Mouse (Mus musculus) hindbrain, postnatal 0 days (tissue): Measurements from ENCODE around the gene Serpina3m. TPM values are rescaled to one million over a fixed set of nuclear protein-coding genes. Genes with fewer than 3 reads are reported as not detected.
"Not testable (repeated sequence)": the region's sequence is repeated elsewhere in the genome, so short reads cannot be mapped to it uniquely, and the experiment has no call there.

Experiments used
- ATAC-seq: fragments of 200-750 bp; cut with Nextera tagmentation; 2 replicates; pipeline ENCODE4 v1.8.0; 2017; ENCODE audit warnings: mild to moderate bottlenecking, moderate TSS enrichment, moderate library complexity
- DNase-seq: peaks from one replicate; pipeline ENCODE4 v3.0.0-alpha.2; 2015; ENCODE audit warnings: low spot score
- H3K27ac ChIP-seq: fragments of 300-500 bp; sonication (generic); 2 replicates; pipeline ENCODE4 v1.5.1; 2014; ENCODE audit warnings: mild to moderate bottlenecking
- H3K27me3 ChIP-seq: fragments of 300-500 bp; sonication (generic); 2 replicates; pipeline ENCODE4 v1.6.1; 2014; ENCODE audit warnings: low read length, mixed read lengths; ENCODE audit not compliant: insufficient read depth
- H3K36me3 ChIP-seq: fragments of 300-500 bp; sonication (generic); 2 replicates; pipeline ENCODE4 v1.6.1; 2014; ENCODE audit warnings: low read length, mixed read lengths; ENCODE audit not compliant: insufficient read depth
- H3K4me1 ChIP-seq: fragments of 300-500 bp; sonication (generic); 2 replicates; pipeline ENCODE4 v1.6.1; 2014; ENCODE audit warnings: antibody characterized with exemption, low read length, mixed read lengths; ENCODE audit not compliant: insufficient read depth
- H3K4me2 ChIP-seq: fragments of 300-500 bp; sonication (generic); 2 replicates; pipeline ENCODE4 v1.6.1; 2014; ENCODE audit warnings: low read depth, mild to moderate bottlenecking, low read length, moderate library complexity, mixed read lengths
- H3K4me3 ChIP-seq: fragments of 300-500 bp; sonication (generic); 2 replicates; pipeline ENCODE4 v1.5.1; 2014; ENCODE audit warnings: low read length
- H3K9ac ChIP-seq: fragments of 300-500 bp; sonication (generic); replicated peaks from 2 replicates; pipeline ENCODE4 v1.6.1; 2014; ENCODE audit warnings: mild to moderate bottlenecking, low read length, moderate library complexity, mixed read lengths
- H3K9me3 ChIP-seq: fragments of 300-500 bp; sonication (generic); 2 replicates; pipeline ENCODE4 v1.6.1; 2016; ENCODE audit warnings: low read length, mixed read lengths
- CTCF ChIP-seq: IDR thresholded peaks from 2 replicates; pipeline ENCODE4 v1.5.1; 2016; ENCODE audit warnings: antibody characterized with exemption, control low read depth, low read depth
- WGBS: fragments of 180-500 bp; shearing (Covaris S2); extraction: QIAGEN DNeasy Blood & Tissue Kit; methylation state at CpG from one replicate; pipeline ENCODE4 v1.1.7; 2014; 5-methylcytosine and 5-hydroxymethylcytosine counted together
- polyA plus RNA-seq: library from polyadenylated mRNA; unstranded; fragments of >200 nt; fragmentation: Nextera tagmentation; extraction: Ambion mirVana; gene quantifications from 2 replicates; pipeline ENCODE4 v1.2.1, GENCODE M21; 2015
- total RNA-seq: library from RNA; depleted of rRNA; stranded (reverse); fragments of >200 nt; gene quantifications from 2 replicates; pipeline ENCODE4 v1.2.3, GENCODE M21; 2014; rRNA removed

Gene Serpina3m
- not detected in 2 replicates for total RNA-seq
- not detected in 2 replicates for polyA plus RNA-seq

GRCm38 (mm10) chr12:104338226-104338625 is at the start of gene Serpina3m, which contains the start of gene Serpina3k:
TSS of gene Serpina3m (plus strand) at chr12:104338486.
TSS of gene Serpina3k (plus strand) at chr12:104338486.
- H3K4me2 ChIP-seq, H3K27me3 ChIP-seq, ATAC-seq, H3K4me1 ChIP-seq, H3K9me3 ChIP-seq, H3K36me3 ChIP-seq, DNase-seq, H3K9ac ChIP-seq, H3K27ac ChIP-seq, H3K4me3 ChIP-seq: not testable (repeated sequence)
- WGBS, result 79% methylated on average over 3 of the region's 3 CpGs

DNA sequence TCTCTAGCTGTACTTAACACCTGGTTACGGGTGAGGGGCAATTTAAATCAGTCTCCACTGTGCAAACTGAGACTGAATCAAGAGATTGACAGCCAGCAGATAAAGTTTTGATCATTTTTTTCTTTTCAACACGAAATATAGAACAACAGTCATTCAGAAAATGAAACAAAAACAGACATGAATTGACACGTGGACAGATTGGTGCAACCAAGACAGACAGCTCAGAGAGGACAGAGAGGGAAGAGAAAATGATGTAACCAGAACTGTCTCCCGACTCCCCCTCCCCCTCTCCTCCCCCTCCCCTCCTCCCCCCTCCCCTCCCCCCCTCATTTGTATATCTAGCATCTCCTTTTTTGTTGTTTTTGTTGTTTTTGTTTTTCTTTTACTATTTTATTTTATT is 48.4 kb upstream of the Serpina3m start:
- no peak for TF ChIP-seq CTCF
- no peaks in the 10 kb centered on the region for H3K9me3 ChIP-seq
- H3K36me3 ChIP-seq, result no peaks in the 10 kb centered on the region
- H3K27me3 ChIP-seq, result no peaks in the 10 kb centered on the region
- no peak overlapping the region for H3K27ac ChIP-seq
- DNase-seq (no peak), ATAC-seq (no peak)
- H3K4me2 ChIP-seq, result no peak overlapping the region
- H3K4me1 ChIP-seq, result no peaks in the 10 kb centered on the region
- 46% methylated on average over 4 of the region's 4 CpGs for WGBS
- no peak overlapping the region for H3K9ac ChIP-seq
- H3K4me3 ChIP-seq, result no peak overlapping the region

DNA sequence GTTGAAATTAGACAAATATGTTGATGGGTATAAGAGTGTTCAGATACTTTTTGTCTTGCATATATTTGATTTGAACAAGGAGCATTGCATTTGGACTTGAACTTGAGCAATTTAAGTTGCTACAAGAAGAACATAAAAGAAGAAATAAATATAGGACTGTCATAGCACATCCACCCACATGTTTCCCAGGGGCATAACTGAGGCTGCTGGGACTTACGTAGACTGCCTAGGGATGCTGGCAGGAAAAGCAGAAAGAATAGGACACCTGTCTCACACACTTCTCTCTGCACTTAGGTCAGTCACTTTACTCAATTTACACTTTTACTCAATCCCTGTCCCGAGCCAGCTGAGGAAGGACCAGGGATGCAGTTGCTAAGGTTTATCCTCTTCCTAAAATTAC is 44.3 kb upstream of the Serpina3m start:
- Histone ChIP-seq H3K4me1 (no peaks in the 10 kb centered on the region), H3K27me3 (no peaks in the 10 kb centered on the region), H3K4me3 (no peak overlapping the region), H3K9me3 (no peaks in the 10 kb centered on the region), H3K4me2 (no peak overlapping the region), H3K36me3 (no peaks in the 10 kb centered on the region), H3K27ac (no peak overlapping the region), H3K9ac (no peak overlapping the region)
- DNase-seq (no peak), ATAC-seq (no peak)
- TF ChIP-seq CTCF, result no peak
- WGBS, result 85% methylated on average over 2 of the region's 2 CpGs

GRCm38 (mm10) chr12:104298049-104298448 is 40.2 kb upstream of the Serpina3m start:
- ATAC-seq (no peak), DNase-seq (no peak)
- Histone ChIP-seq H3K27me3 (no peaks in the 10 kb centered on the region), H3K9ac (no peak overlapping the region), H3K4me1 (no peaks in the 10 kb centered on the region), H3K36me3 (no peaks in the 10 kb centered on the region), H3K4me2 (no peak overlapping the region), H3K9me3 (no peaks in the 10 kb centered on the region), H3K27ac (no peak overlapping the region), H3K4me3 (no peak overlapping the region)
- 72% methylated on average over 2 of the region's 2 CpGs for WGBS
- TF ChIP-seq CTCF, result no peak

DNA sequence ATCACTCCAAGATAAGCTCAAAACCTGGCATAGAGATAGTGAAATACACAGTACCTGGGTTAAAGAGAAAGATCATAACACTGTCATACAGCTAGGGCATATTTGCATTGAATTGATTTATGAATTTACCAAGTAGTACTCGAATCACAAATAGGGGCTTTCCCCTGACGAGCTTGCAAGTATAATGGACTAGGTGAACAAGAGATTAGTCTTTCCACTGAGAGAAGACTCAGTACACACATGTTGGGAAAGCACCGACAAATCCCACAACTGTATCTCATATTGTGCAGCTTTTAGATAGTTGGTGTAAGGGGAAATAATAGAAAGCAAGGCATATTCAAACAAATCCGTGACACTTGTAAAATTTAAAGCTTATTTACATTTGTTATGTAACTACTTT is 32.3 kb upstream of the Serpina3m start:
- WGBS, result 86% methylated on average over 4 of the region's 4 CpGs
- no peaks in the 10 kb centered on the region for H3K9me3 ChIP-seq
- no peaks in the 10 kb centered on the region for H3K4me1 ChIP-seq

DNA sequence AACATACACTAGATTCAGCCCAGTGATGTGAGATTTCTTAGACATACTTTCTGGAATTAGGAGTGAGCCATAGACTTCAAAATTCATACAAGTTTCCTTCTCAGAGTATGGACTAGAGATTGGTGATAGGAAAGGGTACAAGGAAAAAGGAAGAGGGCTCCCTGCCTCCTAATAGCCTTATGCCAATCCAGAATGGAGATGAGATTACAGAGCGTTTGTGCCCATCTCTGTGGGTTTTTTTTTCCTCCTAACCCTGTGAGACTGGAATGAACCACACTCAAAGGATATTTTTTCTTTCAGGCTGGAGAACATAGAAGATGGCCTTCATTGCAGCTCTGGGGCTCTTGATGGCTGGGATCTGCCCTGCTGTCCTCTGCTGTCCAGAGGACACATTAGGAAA is 24.0 kb upstream of the Serpina3m start, which contains the start of gene Serpina3j:
Gene Serpina3j, plus strand, starts transcription at position 301 of the 400 bp plus-strand sequence.
- H3K4me2 ChIP-seq, result no peak within 1 kb of the TSS
- no peak for ATAC-seq
- H3K4me3 ChIP-seq, result no peak within 1 kb of the TSS
- no peak within 1 kb of the TSS for H3K9ac ChIP-seq
- 96% methylated on average over 1 of the region's 1 CpGs for WGBS
- no peaks in the 10 kb centered on the region for H3K4me1 ChIP-seq
- no peak for DNase-seq
- no peaks in the 10 kb centered on the region for H3K27me3 ChIP-seq
- TF ChIP-seq CTCF, result no peak
- no peak within 1 kb of the TSS for H3K27ac ChIP-seq
- no peaks in the 10 kb centered on the region for H3K36me3 ChIP-seq
- H3K9me3 ChIP-seq, result no peaks in the 10 kb centered on the region

More for the DNA sequence above, 32.3 kb upstream of the Serpina3m start:
- H3K27me3 ChIP-seq, result no peaks in the 10 kb centered on the region
- ATAC-seq (no peak), DNase-seq (no peak)
- H3K36me3 ChIP-seq, result no peaks in the 10 kb centered on the region
- no peak for TF ChIP-seq CTCF
- H3K27ac ChIP-seq, result no peak overlapping the region
- H3K4me2 ChIP-seq, result no peak overlapping the region
- no peak overlapping the region for H3K9ac ChIP-seq
- no peak overlapping the region for H3K4me3 ChIP-seq

- Histone ChIP-seq H3K36me3 (no peaks in the 10 kb centered on the region), H3K4me2 (no peak overlapping the region), H3K9me3 (no peaks in the 10 kb centered on the region), H3K27ac (no peak overlapping the region), H3K4me3 (no peak overlapping the region), H3K9ac (no peak overlapping the region), H3K27me3 (no peaks in the 10 kb centered on the region), H3K4me1 (no peaks in the 10 kb centered on the region)
- no peak for TF ChIP-seq CTCF
- DNase-seq, result no peak
- no peak for ATAC-seq
- 83% methylated on average over 1 of the region's 1 CpGs for WGBS
These were observed 15.8 kb upstream of the Serpina3m start for GRCm38 (mm10) chr12:104322454-104322853.
